9 mouse cellular contexts compared by ENCODE assay signal in genomic region chr15:82906574-82907061, GRCm38 (mm10).
DNase-seq lines count a peak whose midpoint lies in the region; ATAC-seq and TF ChIP-seq lines count a peak whose summit lies in the region.
"Had no signal": no experiment of that assay in that cellular context is flagged by ENCODE, and none has a peak within 500 bp of the region (broad histone marks: within the 10 kb centered on the region; RNA-seq: fewer than 3 reads in every experiment).

No protein-coding gene starts in this region.

- H3K4me1 ChIP-seq in forebrain, embryonic 11.5 days (replicated peaks; ENCODE audit: control insufficient read depth, insufficient read depth, low read length): peaks cover 37% of the 10 kb centered on the region
- no peaks in the 10 kb centered on the region for H3K4me1 ChIP-seq in liver, postnatal 0 days (ENCODE audit: insufficient read depth)

- peak; percentile 8 for DNase-seq in layer of hippocampus, adult 9-11 months
- no peak for DNase-seq in layer of hippocampus, postnatal 36 days
- DNase-seq in adipocyte (ENCODE audit: low spot score): peak; percentile 46
- DNase-seq in forebrain, embryonic 11.5 days (ENCODE audit: low spot score): peak; percentile 53
- peak; percentile 11 for DNase-seq in liver, postnatal 0 days
- no peak for DNase-seq in kidney, adult 9 months
- DNase-seq in kidney, postnatal 10 days: no peak

- no peak overlapping the region for H3K4me3 ChIP-seq in forebrain, embryonic 11.5 days (ENCODE audit: low read depth, low read length)
- no peak overlapping the region for H3K4me3 ChIP-seq in liver, postnatal 0 days (ENCODE audit: low read depth, low read length)
- H3K4me3 ChIP-seq: lung, embryonic 15.5 days had no signal

- peak; percentile 28 for TF ChIP-seq CTCF in liver, postnatal 0 days (IDR thresholded peaks at IDR 0.05; ENCODE audit: low read depth)

- H3K27ac ChIP-seq in forebrain, embryonic 11.5 days (ENCODE audit: low read depth, low read length): no peak overlapping the region
- no peak overlapping the region for H3K27ac ChIP-seq in liver, postnatal 0 days (ENCODE audit: low read depth)
- H3K27ac ChIP-seq: lung, embryonic 15.5 days had no signal

- TF ChIP-seq EP300 in liver, postnatal 0 days (IDR thresholded peaks at IDR 0.05; ENCODE audit: low read depth): no peak

- H3K4me2 ChIP-seq in forebrain, embryonic 11.5 days (ENCODE audit: low read depth, low read length, severe bottlenecking): no peak overlapping the region
- H3K4me2 ChIP-seq in liver, postnatal 0 days (ENCODE audit: low read depth, low read length): no peak overlapping the region
- H3K4me2 ChIP-seq: lung, embryonic 15.5 days had no signal

- H3K9me3 ChIP-seq in forebrain, embryonic 11.5 days (ENCODE audit: control insufficient read depth, low read length): no peaks in the 10 kb centered on the region
- no peaks in the 10 kb centered on the region for H3K9me3 ChIP-seq in liver, postnatal 0 days (ENCODE audit: low read length)
- H3K9me3 ChIP-seq: lung, embryonic 15.5 days had no signal

- H3K9ac ChIP-seq in forebrain, embryonic 11.5 days (ENCODE audit: low read length): no peak overlapping the region; the same call in 1 of the 2 replicates
- H3K9ac ChIP-seq in liver, postnatal 0 days (replicated peaks): no peak overlapping the region
- H3K9ac ChIP-seq: lung, embryonic 15.5 days had no signal

- H3K36me3 ChIP-seq in forebrain, embryonic 11.5 days (ENCODE audit: control insufficient read depth, insufficient read depth, low read length): no peaks in the 10 kb centered on the region
- H3K36me3 ChIP-seq in liver, postnatal 0 days (replicated peaks; ENCODE audit: insufficient read depth, low read length): no peaks in the 10 kb centered on the region
- H3K36me3 ChIP-seq: lung, embryonic 15.5 days had no signal

- 70% methylated on average over 7 of the region's 7 CpGs for WGBS in forebrain, embryonic 11.5 days
- 60% methylated on average over 7 of the region's 7 CpGs for WGBS in liver, postnatal 0 days (ENCODE audit: insufficient replicate concordance)

- no peak for ATAC-seq in forebrain, embryonic 11.5 days (replicated peaks; ENCODE audit: low FRiP score)
- ATAC-seq in liver, postnatal 0 days: peak; percentile 25; the same call in 1 of the 2 replicates
- ATAC-seq in erythroblast, adult 5-6 weeks (replicated peaks; ENCODE audit: low FRiP score, poor library complexity, severe bottlenecking): no peak

- H3K27me3 ChIP-seq in forebrain, embryonic 11.5 days (ENCODE audit: control insufficient read depth, insufficient read depth, low read length): peaks cover 33% of the 10 kb centered on the region
- 0 out of 2 replicates have a peak, but pooled peaks cover 9% of the 10 kb centered on the region for H3K27me3 ChIP-seq in liver, postnatal 0 days (ENCODE audit: insufficient read depth, low read length)

Comparison
In these comparisons a context has a peak if more than half of its experiments do, and no peak if none do; other contexts are left out.
1. DNase-seq: peak in layer of hippocampus, adult 9-11 months (single experiment), adipocyte (single experiment), forebrain, embryonic 11.5 days (single experiment) and liver, postnatal 0 days (single experiment); none in layer of hippocampus, postnatal 36 days (0 of 2), kidney, adult 9 months (single experiment) and kidney, postnatal 10 days (single experiment).